Mouse (Mus musculus) brain, embryonic 14.5 days (tissue): Measurements from ENCODE around the gene Plekha5.

Experiments used
- CTCF ChIP-seq: fragments of 200-500 bp; IDR thresholded peaks from 2 replicates; pipeline ENCODE4 v1.5.1; 2012; ENCODE audit warnings: inconsistent platforms, mild to moderate bottlenecking, moderate library complexity, borderline replicate concordance; ENCODE audit not compliant: insufficient read depth, insufficient read length; ENCODE audit errors: extremely low read depth
- POLR2A ChIP-seq: fragments of 200-500 bp; IDR thresholded peaks from 2 replicates; pipeline ENCODE4 v1.6.1; 2012; ENCODE audit warnings: mild to moderate bottlenecking, inconsistent platforms, borderline replicate concordance; ENCODE audit not compliant: poor library complexity, insufficient read depth, insufficient read length, severe bottlenecking; ENCODE audit errors: extremely low read depth

GRCm38 (mm10) chr6:140485636-140486035 lies 61.8 kb downstream of the Plekha5 start:
- TF ChIP-seq CTCF: no peak
- TF ChIP-seq POLR2A: no peak
